Mouse (Mus musculus): ENCODE data around the gene Il10ra. TPM values are rescaled to one million over a fixed set of nuclear protein-coding genes. Genes with fewer than 3 reads are reported as not detected.

The Il10ra gene
- total and polyA plus RNA-seq, 2 experiments: 2.7 to 2.9 TPM

GRCm38 (mm10) chr9:45301771-45302170, 32.8 kb upstream of the Il10ra start:
- no peak for TF ChIP-seq CTCF (IDR thresholded peaks at IDR 0.05; ENCODE audit: low read depth, low read length)
- TF ChIP-seq POLR2A (IDR thresholded peaks at IDR 0.05; ENCODE audit: extremely low read depth, insufficient read depth, low read length): no peak
- H3K9ac ChIP-seq (ENCODE audit: low read depth, low read length): no peak overlapping the region
- no peak for DNase-seq (ENCODE audit: extremely low read depth, low read depth, low spot score)
- no peaks in the 10 kb centered on the region for H3K36me3 ChIP-seq (ENCODE audit: control insufficient read depth, insufficient read depth, low read length)
- peaks cover 5% of the 10 kb centered on the region; the same call in 1 of the 2 replicates for H3K4me1 ChIP-seq (ENCODE audit: control insufficient read depth, insufficient read depth, low read length)
- no peaks in the 10 kb centered on the region for H3K27me3 ChIP-seq (ENCODE audit: control insufficient read depth, insufficient read depth, low read length)
- no peaks in the 10 kb centered on the region for H3K79me2 ChIP-seq (ENCODE audit: control insufficient read depth, insufficient read depth, low read length)
- H3K27ac ChIP-seq (replicated peaks; ENCODE audit: insufficient read depth, low read depth, low read length): no peak overlapping the region
- 93% methylated on average over 8 of the region's 8 CpGs for WGBS
- no peak overlapping the region for H3K4me3 ChIP-seq (ENCODE audit: insufficient read depth, low read depth, low read length)

- TF ChIP-seq POLR2A (IDR thresholded peaks at IDR 0.05; ENCODE audit: extremely low read depth, insufficient read depth, low read length): no peak
- peak; percentile 90 for TF ChIP-seq CTCF (IDR thresholded peaks at IDR 0.05; ENCODE audit: low read depth, low read length)
- Histone ChIP-seq H3K27ac (replicated peaks; ENCODE audit: insufficient read depth, low read depth, low read length) (no peak overlapping the region), H3K9ac (ENCODE audit: low read depth, low read length) (no peak overlapping the region), H3K4me3 (ENCODE audit: insufficient read depth, low read depth, low read length) (0 out of 2 replicates have a peak overlapping the region, but pooled peaks have one; percentile 4), H3K4me1 (ENCODE audit: control insufficient read depth, insufficient read depth, low read length) (peaks cover 5% of the 10 kb centered on the region; the same call in 1 of the 2 replicates), H3K79me2 (ENCODE audit: control insufficient read depth, insufficient read depth, low read length) (no peaks in the 10 kb centered on the region), H3K27me3 (ENCODE audit: control insufficient read depth, insufficient read depth, low read length) (no peaks in the 10 kb centered on the region), H3K36me3 (ENCODE audit: control insufficient read depth, insufficient read depth, low read length) (no peaks in the 10 kb centered on the region)
- WGBS: 15% methylated on average over 20 of the region's 20 CpGs
- DNase-seq (ENCODE audit: extremely low read depth, low read depth, low spot score): peak; percentile 70
Observed at GRCm38 (mm10) chr9:45300422-45301104, 31.6 kb upstream of the Il10ra start.

- no peak overlapping the region for H3K9ac ChIP-seq (ENCODE audit: low read depth, low read length)
- TF ChIP-seq POLR2A (IDR thresholded peaks at IDR 0.05; ENCODE audit: extremely low read depth, insufficient read depth, low read length): no peak
- peak; percentile 84 for TF ChIP-seq CTCF (IDR thresholded peaks at IDR 0.05; ENCODE audit: low read depth, low read length)
- peak; percentile 26 for DNase-seq (ENCODE audit: extremely low read depth, low read depth, low spot score)
- WGBS: 85% methylated on average over 11 of the region's 11 CpGs
- H3K4me3 ChIP-seq (ENCODE audit: insufficient read depth, low read depth, low read length): no peak overlapping the region
- no peaks in the 10 kb centered on the region for H3K79me2 ChIP-seq (ENCODE audit: control insufficient read depth, insufficient read depth, low read length)
- no peak overlapping the region for H3K27ac ChIP-seq (replicated peaks; ENCODE audit: insufficient read depth, low read depth, low read length)
- no peaks in the 10 kb centered on the region for H3K36me3 ChIP-seq (ENCODE audit: control insufficient read depth, insufficient read depth, low read length)
- H3K4me1 ChIP-seq (ENCODE audit: control insufficient read depth, insufficient read depth, low read length): peaks cover 7% of the 10 kb centered on the region; the same call in 1 of the 2 replicates
- H3K27me3 ChIP-seq (ENCODE audit: control insufficient read depth, insufficient read depth, low read length): no peaks in the 10 kb centered on the region
Observed at GRCm38 (mm10) chr9:45299231-45300006, 30.5 kb upstream of the Il10ra start.

GRCm38 (mm10) chr9:45294210-45295011, 25.5 kb upstream of the Il10ra start:
- peak; percentile 76 for DNase-seq (ENCODE audit: extremely low read depth, low read depth, low spot score)
- Histone ChIP-seq H3K9ac (ENCODE audit: low read depth, low read length) (no peak overlapping the region), H3K27me3 (ENCODE audit: control insufficient read depth, insufficient read depth, low read length) (no peaks in the 10 kb centered on the region), H3K36me3 (ENCODE audit: control insufficient read depth, insufficient read depth, low read length) (no peaks in the 10 kb centered on the region), H3K4me3 (ENCODE audit: insufficient read depth, low read depth, low read length) (no peak overlapping the region), H3K27ac (replicated peaks; ENCODE audit: insufficient read depth, low read depth, low read length) (no peak overlapping the region), H3K79me2 (ENCODE audit: control insufficient read depth, insufficient read depth, low read length) (no peaks in the 10 kb centered on the region), H3K4me1 (ENCODE audit: control insufficient read depth, insufficient read depth, low read length) (peaks cover 5% of the 10 kb centered on the region; the same call in 1 of the 2 replicates)
- TF ChIP-seq POLR2A (IDR thresholded peaks at IDR 0.05; ENCODE audit: extremely low read depth, insufficient read depth, low read length) (no peak), CTCF (IDR thresholded peaks at IDR 0.05; ENCODE audit: low read depth, low read length) (no peak)
- 31% methylated on average over 10 of the region's 10 CpGs for WGBS

- H3K4me3 ChIP-seq (ENCODE audit: insufficient read depth, low read depth, low read length): no peak overlapping the region
- H3K36me3 ChIP-seq (ENCODE audit: control insufficient read depth, insufficient read depth, low read length): no peaks in the 10 kb centered on the region
- no peaks in the 10 kb centered on the region for H3K79me2 ChIP-seq (ENCODE audit: control insufficient read depth, insufficient read depth, low read length)
- H3K4me1 ChIP-seq (ENCODE audit: control insufficient read depth, insufficient read depth, low read length): peaks cover 7% of the 10 kb centered on the region
- DNase-seq (ENCODE audit: extremely low read depth, low read depth, low spot score): no peak
- WGBS: 92% methylated on average over 11 of the region's 11 CpGs
- TF ChIP-seq CTCF (IDR thresholded peaks at IDR 0.05; ENCODE audit: low read depth, low read length) (no peak), POLR2A (IDR thresholded peaks at IDR 0.05; ENCODE audit: extremely low read depth, insufficient read depth, low read length) (no peak)
- no peak overlapping the region for H3K9ac ChIP-seq (ENCODE audit: low read depth, low read length)
- H3K27me3 ChIP-seq (ENCODE audit: control insufficient read depth, insufficient read depth, low read length): no peaks in the 10 kb centered on the region
- H3K27ac ChIP-seq (replicated peaks; ENCODE audit: insufficient read depth, low read depth, low read length): no peak overlapping the region
Observed at GRCm38 (mm10) chr9:45291481-45292168, 22.7 kb upstream of the Il10ra start.
